Mouse (Mus musculus): ENCODE results near the gene Dusp8.

- TF ChIP-seq CTCF (IDR thresholded peaks at IDR 0.05; ENCODE audit: borderline replicate concordance, insufficient read depth, low read length), result no peak
- no peak for TF ChIP-seq POLR2A (IDR thresholded peaks at IDR 0.05; ENCODE audit: low read depth, low read length)
Measured at GRCm38 (mm10) chr7:142144507-142144906, 48.9 kb upstream of the Dusp8 start, which contains the start of gene Gm45337.

Data from embryonic fibroblast, embryonic 13.5 days (primary cell).